Mouse (Mus musculus) G1E (cell line): ENCODE measurements around the gene Pex5.

Experiments used
- CTCF ChIP-seq: IDR thresholded peaks from 2 replicates; pipeline ENCODE4 v1.5.1; 2012; ENCODE audit warnings: low read depth, low read length, inconsistent platforms, mixed read lengths
- GATA1 ChIP-seq: IDR thresholded peaks from 2 replicates; pipeline ENCODE4 v1.6.1; 2012; ENCODE audit warnings: borderline replicate concordance, low read length, inconsistent platforms, mixed read lengths
- GATA2 ChIP-seq: IDR thresholded peaks from 2 replicates; pipeline ENCODE4 v1.6.1; 2012; ENCODE audit warnings: low read depth, low read length, inconsistent platforms, borderline replicate concordance
- TAL1 ChIP-seq: conservative IDR thresholded peaks from 2 replicates; pipeline ENCODE4 v1.6.1; 2012; ENCODE audit warnings: low read depth, low read length, inconsistent platforms, mixed read lengths

- TF ChIP-seq CTCF (no peak), GATA1 (no peak), GATA2 (no peak), TAL1 (no peak)
Measured at GRCm38 (mm10) chr6:124427791-124428576, 13.1 kb upstream of the Pex5 start.
